Mouse (Mus musculus) testis, adult 2 months (tissue): ENCODE results near the gene Dmxl2. TPM values are rescaled to one million over a fixed set of nuclear protein-coding genes. Genes with fewer than 3 reads are reported as not detected.

Experiments
- H3K27ac ChIP-seq: fragments of 200-500 bp; 2 replicates; pipeline ENCODE4 v1.5.1; 2012; ENCODE audit warnings: low read depth, low read length; ENCODE audit not compliant: control insufficient read depth, insufficient read depth
- H3K27me3 ChIP-seq: fragments of 200-500 bp; 2 replicates; pipeline ENCODE4 v1.6.1; 2012; ENCODE audit warnings: mild to moderate bottlenecking, low read length, moderate library complexity; ENCODE audit not compliant: control insufficient read depth, insufficient read depth
- H3K36me3 ChIP-seq: fragments of 200-500 bp; 2 replicates; pipeline ENCODE4 v1.6.1; 2012; ENCODE audit warnings: mild to moderate bottlenecking, low read length; ENCODE audit not compliant: control insufficient read depth, insufficient read depth
- H3K4me1 ChIP-seq: fragments of 200-500 bp; 2 replicates; pipeline ENCODE4 v1.6.1; 2012; ENCODE audit warnings: low read length; ENCODE audit not compliant: control insufficient read depth, insufficient read depth
- H3K4me3 ChIP-seq: fragments of 200-500 bp; 2 replicates; pipeline ENCODE4 v1.5.1; 2012; ENCODE audit warnings: low read depth, mild to moderate bottlenecking, low read length, moderate library complexity, mixed read lengths; ENCODE audit not compliant: control insufficient read depth
- CTCF ChIP-seq: fragments of 200-500 bp; IDR thresholded peaks from 2 replicates; pipeline ENCODE4 v1.5.1; 2012; ENCODE audit warnings: low read depth, mild to moderate bottlenecking, inconsistent platforms, low read length, moderate library complexity; ENCODE audit not compliant: control insufficient read depth, insufficient read depth, insufficient replicate concordance
- POLR2A ChIP-seq: fragments of 200-500 bp; IDR thresholded peaks from 2 replicates; pipeline ENCODE4 v1.6.1; 2012; ENCODE audit warnings: low read depth, mild to moderate bottlenecking, inconsistent platforms, low read length, moderate library complexity; ENCODE audit not compliant: control insufficient read depth
- polyA plus RNA-seq: library from polyadenylated mRNA; depleted of rRNA; stranded (reverse); fragments of >200 nt; gene quantifications from 2 replicates; pipeline ENCODE4 v1.2.3, GENCODE M21; 2012

Gene Dmxl2
- polyA plus RNA-seq, 1 experiment, result 9.8 TPM

- Histone ChIP-seq H3K27me3 (no peaks in the 10 kb centered on the region), H3K4me3 (no peak overlapping the region), H3K36me3 (no peaks in the 10 kb centered on the region), H3K27ac (no peak overlapping the region), H3K4me1 (peaks cover 3% of the 10 kb centered on the region; the same call in 1 of the 2 replicates)
- no peak for TF ChIP-seq POLR2A
- TF ChIP-seq CTCF, result no peak
Measured at GRCm38 (mm10) chr9:54537480-54537879, 36.1 kb upstream of the Dmxl2 start.

GRCm38 (mm10) chr9:54537030-54537429 lies 35.6 kb upstream of the Dmxl2 start:
- Histone ChIP-seq H3K27me3 (no peaks in the 10 kb centered on the region), H3K36me3 (no peaks in the 10 kb centered on the region), H3K27ac (no peak overlapping the region), H3K4me1 (peaks cover 3% of the 10 kb centered on the region; the same call in 1 of the 2 replicates), H3K4me3 (no peak overlapping the region)
- TF ChIP-seq POLR2A (no peak), CTCF (no peak)

- Histone ChIP-seq H3K4me1 (peaks cover 3% of the 10 kb centered on the region; the same call in 1 of the 2 replicates), H3K36me3 (no peaks in the 10 kb centered on the region), H3K27me3 (no peaks in the 10 kb centered on the region), H3K4me3 (no peak overlapping the region), H3K27ac (no peak overlapping the region)
- TF ChIP-seq POLR2A (no peak), CTCF (no peak)
Measured at GRCm38 (mm10) chr9:54536236-54536635, 34.8 kb upstream of the Dmxl2 start.

DNA sequence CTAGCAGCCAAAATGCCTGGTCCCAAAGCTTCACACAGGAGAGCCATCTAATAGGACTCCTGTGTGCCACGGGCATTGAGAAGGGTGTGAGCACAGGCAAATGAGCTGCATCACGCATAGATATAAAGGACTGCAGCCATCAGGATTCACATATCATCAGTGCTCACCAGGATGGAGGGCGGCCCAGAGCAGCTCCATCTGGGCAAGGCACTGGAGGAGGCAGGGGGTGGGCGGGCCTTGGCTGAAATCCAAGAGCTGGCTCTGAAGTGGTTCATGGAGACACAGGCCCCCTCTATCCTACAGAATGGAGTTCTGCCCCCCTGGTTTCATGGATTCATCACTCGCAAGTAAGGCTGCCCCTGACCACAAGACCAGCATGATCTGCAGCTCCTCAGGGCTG lies 32.5 kb upstream of the Dmxl2 start:
- Histone ChIP-seq H3K27ac (no peak overlapping the region), H3K4me3 (no peak overlapping the region), H3K4me1 (peaks cover 3% of the 10 kb centered on the region; the same call in 1 of the 2 replicates), H3K27me3 (no peaks in the 10 kb centered on the region), H3K36me3 (no peaks in the 10 kb centered on the region)
- TF ChIP-seq POLR2A, result no peak
- no peak for TF ChIP-seq CTCF

GRCm38 (mm10) chr9:54532926-54533325 lies 31.5 kb upstream of the Dmxl2 start:
- Histone ChIP-seq H3K36me3 (no peaks in the 10 kb centered on the region), H3K27ac (no peak overlapping the region), H3K4me1 (no peaks in the 10 kb centered on the region), H3K27me3 (no peaks in the 10 kb centered on the region), H3K4me3 (no peak overlapping the region)
- TF ChIP-seq CTCF (no peak), POLR2A (no peak)

DNA sequence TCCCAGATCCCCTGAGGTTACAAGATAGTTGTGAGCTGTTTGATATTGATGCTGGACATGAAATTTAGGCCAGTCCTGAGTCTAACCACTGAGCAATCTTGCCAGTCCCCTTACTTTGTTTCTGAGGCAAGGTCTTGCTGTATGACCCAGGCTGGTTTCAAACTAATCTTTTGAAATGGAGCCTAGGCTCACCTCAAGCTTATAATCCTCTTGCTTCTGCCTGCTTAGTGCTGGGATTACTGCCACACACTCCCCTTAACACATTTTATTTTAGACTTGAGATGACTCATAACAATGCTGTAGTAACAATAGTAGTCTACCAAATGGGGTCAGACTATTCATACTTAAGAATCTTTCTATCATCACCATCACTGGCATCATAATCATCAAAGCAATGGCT lies 30.0 kb upstream of the Dmxl2 start:
- Histone ChIP-seq H3K36me3 (no peaks in the 10 kb centered on the region), H3K27ac (no peak overlapping the region), H3K27me3 (no peaks in the 10 kb centered on the region), H3K4me3 (no peak overlapping the region), H3K4me1 (no peaks in the 10 kb centered on the region)
- TF ChIP-seq POLR2A (no peak), CTCF (no peak)

GRCm38 (mm10) chr9:54530836-54531235 lies 29.4 kb upstream of the Dmxl2 start:
- Histone ChIP-seq H3K27me3 (no peaks in the 10 kb centered on the region), H3K4me3 (no peak overlapping the region), H3K4me1 (no peaks in the 10 kb centered on the region), H3K27ac (no peak overlapping the region), H3K36me3 (no peaks in the 10 kb centered on the region)
- TF ChIP-seq CTCF, result no peak

GRCm38 (mm10) chr9:54529950-54530349 lies 28.5 kb upstream of the Dmxl2 start:
- Histone ChIP-seq H3K27ac (no peak overlapping the region), H3K36me3 (no peaks in the 10 kb centered on the region), H3K4me1 (no peaks in the 10 kb centered on the region), H3K4me3 (no peak overlapping the region), H3K27me3 (no peaks in the 10 kb centered on the region)
- TF ChIP-seq CTCF (no peak), POLR2A (no peak)
